Mouse (Mus musculus) kidney, postnatal 4 days (tissue): ENCODE measurements around the gene Gm3012.
"Not testable (repeated sequence)": the region's sequence is repeated elsewhere in the genome, so short reads cannot be mapped to it uniquely, and the experiment has no call there.

Experiments used
- DNase-seq, 2 experiments: peaks; one replicate each; pipeline ENCODE4 v3.0.0; 2021; ENCODE audit warnings: mixed read lengths in 2 of 2

The Gm3012 gene

DNA sequence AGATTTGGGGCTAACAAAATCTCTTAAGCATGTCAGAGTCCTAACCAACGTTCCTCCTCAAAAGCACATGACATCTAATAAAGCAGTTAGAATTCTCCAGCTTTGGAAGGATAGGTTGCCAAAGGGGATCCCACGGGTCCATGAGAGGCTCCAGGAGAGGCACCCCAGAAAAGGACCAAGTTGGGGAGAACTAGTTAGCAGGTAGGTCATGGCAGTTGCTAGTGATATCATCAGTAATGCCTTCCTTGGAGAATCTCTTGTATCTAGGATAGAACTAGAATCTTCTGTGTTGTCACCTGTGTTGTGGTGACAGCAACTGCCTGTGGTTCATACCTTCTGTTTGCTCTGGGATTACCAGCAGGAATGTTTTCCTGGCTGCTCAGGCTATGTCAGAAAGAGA is at the start of gene Gm3012:
TSS of gene Gm3012 (plus strand) at position 301 of the 400 bp plus-strand sequence.
- DNase-seq = not testable (repeated sequence)

DNA sequence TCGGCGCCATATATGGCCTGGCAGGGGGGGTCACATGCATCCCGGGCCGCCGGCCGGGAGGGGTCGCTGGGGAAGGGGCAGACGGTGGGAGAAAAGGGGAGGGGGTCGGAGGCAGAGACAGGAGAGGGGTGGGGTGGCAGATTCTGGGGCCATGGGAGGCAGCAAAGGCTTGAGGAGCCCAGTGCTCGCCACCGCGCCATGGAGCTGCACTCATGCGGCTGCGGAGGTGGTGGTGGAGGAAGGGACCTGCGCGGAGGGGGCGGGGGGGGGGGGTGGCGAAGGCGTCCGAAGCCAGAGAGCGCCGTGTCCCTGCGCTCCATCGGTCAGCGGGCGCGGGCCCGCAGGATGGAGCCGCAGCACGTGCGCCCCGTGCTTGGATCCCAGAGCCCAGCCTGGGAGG is 17.4 kb downstream of the Gm3012 start, which contains the start of gene Gm3020:
TSS of gene Gm3020 (plus strand) at position 301 of the 400 bp plus-strand sequence.
- DNase-seq = not testable (repeated sequence)

DNA sequence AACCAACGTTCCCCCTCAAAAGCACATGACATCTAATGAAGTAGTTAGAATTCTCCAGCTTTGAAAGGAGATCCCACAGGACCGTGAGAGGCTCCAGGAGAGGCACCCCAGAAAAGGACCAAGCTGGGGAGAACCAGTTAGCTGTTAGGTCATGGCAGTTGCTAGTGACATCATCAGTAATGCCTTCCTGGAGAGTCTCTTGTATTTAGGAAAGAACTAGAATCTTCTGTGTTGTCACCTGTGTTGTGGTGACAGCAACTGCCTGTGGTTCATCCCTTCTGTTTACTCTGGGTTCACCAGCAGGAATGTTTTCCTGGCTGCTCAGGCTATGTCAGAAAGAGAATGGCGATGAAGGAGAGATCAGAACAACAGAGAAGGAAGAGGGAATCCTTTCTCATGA is 54.2 kb downstream of the Gm3012 start, which contains the start of gene Gm3043:
TSS of gene Gm3043 (plus strand) at position 301 of the 400 bp plus-strand sequence.
- DNase-seq = not testable (repeated sequence)
